Mouse (Mus musculus): ENCODE data around the gene Capza1. TPM values are rescaled to one million over a fixed set of nuclear protein-coding genes. Genes with fewer than 3 reads are reported as not detected.

Gene Capza1
- 275 TPM for polyA plus RNA-seq (2014; fragmentation: Illumina TruSeq; extraction: RNeasy Lipid Tissue Mini Kit (QIAGEN cat#74804))

DNA sequence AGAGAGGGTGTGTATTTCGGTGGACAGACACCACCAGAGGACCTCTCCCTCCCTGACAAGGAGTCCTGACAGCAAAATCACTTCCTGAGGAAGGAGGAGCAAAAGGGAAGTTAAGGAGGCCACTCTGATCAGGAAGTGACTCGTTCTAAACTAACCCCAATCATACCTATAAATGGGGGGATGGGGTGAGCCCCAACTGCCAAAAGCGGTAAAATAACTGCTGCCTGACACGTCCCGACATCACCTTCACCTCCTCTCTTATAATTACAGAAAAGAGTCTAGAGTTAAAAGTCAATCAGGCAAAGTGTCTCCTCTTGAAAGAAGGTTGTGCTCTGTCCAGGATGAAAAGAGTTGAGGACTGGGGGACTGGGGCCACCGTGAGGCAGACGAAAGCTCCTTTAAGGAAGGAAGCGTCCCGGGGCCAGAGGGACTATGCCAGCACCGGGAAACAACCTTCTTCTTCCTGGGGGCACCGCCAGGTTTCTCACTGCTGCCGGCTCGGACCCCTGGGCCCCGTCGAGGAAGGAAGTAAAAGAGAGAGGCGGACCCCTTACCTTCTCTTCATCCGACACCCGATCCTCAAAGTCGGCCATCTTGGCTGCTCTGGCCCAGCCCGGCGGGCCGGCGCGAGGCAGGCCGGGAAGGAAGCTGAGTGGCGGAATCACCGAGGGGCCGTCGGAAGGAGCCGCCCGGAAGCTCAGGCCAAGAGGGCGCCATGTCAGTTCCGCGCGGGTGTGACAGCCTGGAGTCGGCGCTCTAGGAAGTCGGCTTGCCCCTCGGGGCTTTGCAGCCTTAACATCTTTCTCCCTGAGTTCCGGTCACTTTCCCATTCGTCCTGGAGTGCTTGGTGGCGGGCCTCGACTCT lies at the start of gene Capza1, which contains the start of gene St7l:
Gene Capza1 (minus strand): TSS at position 720 of the 865 bp plus-strand sequence.
Gene St7l (plus strand): TSS at position 220 of the 865 bp plus-strand sequence.

DNA sequence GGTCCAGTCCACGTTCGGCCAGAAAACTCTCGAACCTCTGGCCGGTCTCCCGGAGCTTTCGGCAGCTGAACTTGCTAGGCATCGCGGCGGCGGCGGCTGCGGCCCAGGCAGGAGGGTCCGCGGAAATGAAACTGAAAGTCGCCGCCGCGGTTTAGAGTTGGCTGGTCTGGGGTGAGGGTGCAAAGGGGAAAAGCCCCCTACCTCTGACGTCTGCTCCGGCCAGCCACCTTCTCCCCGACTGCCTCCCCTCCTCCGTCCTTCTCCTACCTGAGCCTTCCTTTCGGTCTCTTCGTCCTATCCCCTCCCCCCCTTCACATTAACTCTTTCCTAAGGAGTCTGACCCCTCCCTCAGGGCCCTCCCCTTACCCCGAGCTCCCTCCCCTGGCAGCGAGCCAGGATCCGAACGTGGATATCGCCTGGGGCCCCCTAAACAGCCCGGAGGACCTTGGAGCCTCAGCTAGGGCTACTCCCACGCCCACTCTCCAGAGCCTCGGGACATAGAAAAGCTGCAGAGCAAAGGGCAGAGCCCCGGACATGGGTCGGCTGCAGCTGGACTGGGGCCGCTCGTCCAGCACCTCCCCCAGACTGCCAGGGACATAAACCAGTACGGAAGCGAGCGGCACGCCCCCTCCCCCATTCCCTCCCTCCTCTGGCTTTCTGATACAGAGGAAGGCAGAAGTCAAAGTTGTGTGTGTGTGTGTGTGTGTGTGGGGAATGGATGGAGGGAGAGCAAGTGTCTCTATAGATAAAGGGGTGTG lies 46.1 kb downstream of the Capza1 start, which contains the start of gene Mov10:
Gene Mov10 (minus strand): TSS at position 573 of the 758 bp plus-strand sequence.

DNA sequence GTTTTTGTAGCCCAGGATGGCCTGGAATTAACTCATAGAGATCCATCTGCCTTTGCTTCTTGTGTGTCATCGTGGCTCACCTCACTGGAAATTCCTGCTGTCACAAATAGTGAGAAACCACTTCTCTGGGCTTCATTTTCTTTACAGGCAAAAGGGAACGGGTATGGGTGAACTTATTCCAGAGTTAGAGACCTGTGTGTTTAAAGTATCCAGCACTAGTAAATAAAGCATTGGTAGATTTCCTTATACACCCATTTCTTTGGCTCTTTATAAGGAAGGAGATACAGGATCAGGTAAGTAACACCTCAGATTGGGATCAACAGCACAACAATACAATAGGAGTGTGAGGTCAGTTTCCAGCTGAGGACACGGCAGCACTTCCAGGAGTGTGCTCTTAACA lies 76.2 kb downstream of the Capza1 start, which contains the start of gene Rhoc:
Gene Rhoc (plus strand): TSS at position 301 of the 400 bp plus-strand sequence.

DNA sequence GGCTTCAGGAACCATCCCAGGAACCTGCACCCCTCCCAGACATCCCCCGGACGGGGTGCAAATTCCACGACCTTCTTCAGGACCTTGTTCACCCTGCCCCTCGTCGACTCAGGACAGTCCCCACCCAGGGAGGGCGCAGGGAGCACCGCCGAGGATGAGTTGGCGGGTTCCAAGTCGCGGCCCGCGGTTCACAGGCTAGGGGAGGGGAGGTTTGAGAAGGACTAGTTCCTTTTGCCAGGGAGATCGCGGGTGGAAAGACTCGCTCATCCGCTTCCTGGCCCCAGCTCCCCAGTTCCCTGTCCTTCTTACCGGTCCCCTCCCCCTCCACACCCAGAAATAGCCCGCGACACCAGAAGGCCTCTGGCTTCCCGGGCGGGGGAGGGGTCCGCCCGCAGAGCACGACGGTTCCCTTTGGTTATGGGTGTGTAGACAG lies 82.8 kb downstream of the Capza1 start, which contains the start of gene Fam19a3:
Gene Fam19a3 (minus strand): TSS at position 370 of the 433 bp plus-strand sequence.

DNA sequence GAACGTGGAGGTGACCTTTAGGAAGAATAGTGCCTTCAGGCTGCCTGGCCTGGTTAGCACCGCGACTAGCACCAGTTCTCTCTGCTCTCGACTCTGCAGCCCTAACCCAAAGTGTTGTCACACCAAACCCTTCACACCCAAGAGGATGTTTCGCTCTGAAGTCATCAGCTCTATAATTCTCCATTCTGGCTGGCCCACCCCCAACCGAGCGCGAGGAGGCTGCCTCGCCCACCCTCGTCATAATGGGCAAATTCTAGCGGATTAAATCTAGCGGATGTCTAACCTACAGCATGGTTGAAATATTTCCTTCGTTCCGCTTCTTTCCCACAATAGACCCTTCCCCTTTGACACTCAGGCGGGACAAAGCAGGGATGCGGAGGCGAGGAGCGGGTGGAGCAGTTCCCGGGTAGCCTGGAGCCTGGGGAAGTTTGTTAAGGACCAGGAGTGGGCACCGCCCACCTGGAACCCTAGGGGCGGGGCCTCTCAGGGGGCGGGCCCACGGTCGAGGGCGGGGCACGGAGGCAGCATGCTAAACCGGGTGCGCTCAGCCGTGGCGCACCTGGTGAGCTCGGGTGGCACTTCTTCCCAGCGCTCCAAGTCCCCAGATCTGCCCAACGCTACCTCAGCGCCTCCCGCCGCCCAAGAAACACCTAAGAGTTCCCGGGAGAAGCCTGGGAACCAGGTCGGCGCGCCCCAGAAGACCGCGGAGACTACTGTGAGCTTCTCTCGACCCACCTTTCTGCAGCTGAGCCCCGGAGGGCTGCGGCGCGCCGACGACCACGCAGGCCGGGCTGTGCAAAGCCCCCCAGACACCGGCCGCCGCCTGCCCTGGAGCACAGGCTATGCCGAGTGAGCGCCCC lies 83.5 kb downstream of the Capza1 start, which contains the start of gene Ppm1j:
Gene Ppm1j (plus strand): TSS at position 496 of the 860 bp plus-strand sequence.

Other genes with a start within 250 kb of the Capza1 start
- 90.7 TPM for gene Slc16a1, start 225.8 kb downstream of the Capza1 start, polyA plus RNA-seq (2014; fragmentation: Illumina TruSeq; extraction: RNeasy Lipid Tissue Mini Kit (QIAGEN cat#74804))
- gene Ppm1j, start 83.4 kb downstream of the Capza1 start, polyA plus RNA-seq (2014; fragmentation: Illumina TruSeq; extraction: RNeasy Lipid Tissue Mini Kit (QIAGEN cat#74804)): not detected
- not detected for gene Fam19a3, start 82.7 kb downstream of the Capza1 start, polyA plus RNA-seq (2014; fragmentation: Illumina TruSeq; extraction: RNeasy Lipid Tissue Mini Kit (QIAGEN cat#74804))
- gene Rhoc, start 76.1 kb downstream of the Capza1 start, polyA plus RNA-seq (2014; fragmentation: Illumina TruSeq; extraction: RNeasy Lipid Tissue Mini Kit (QIAGEN cat#74804)): 16.5 TPM
- 1.4 TPM for gene Mov10, start 45.9 kb downstream of the Capza1 start, polyA plus RNA-seq (2014; fragmentation: Illumina TruSeq; extraction: RNeasy Lipid Tissue Mini Kit (QIAGEN cat#74804))
- 85.1 TPM for gene St7l, start 500 bp downstream of the Capza1 start, polyA plus RNA-seq (2014; fragmentation: Illumina TruSeq; extraction: RNeasy Lipid Tissue Mini Kit (QIAGEN cat#74804))
- gene Wnt2b, start 97.4 kb upstream of the Capza1 start, polyA plus RNA-seq (2014; fragmentation: Illumina TruSeq; extraction: RNeasy Lipid Tissue Mini Kit (QIAGEN cat#74804)): 25.6 TPM
- gene Cttnbp2nl, start 188.6 kb upstream of the Capza1 start, polyA plus RNA-seq (2014; fragmentation: Illumina TruSeq; extraction: RNeasy Lipid Tissue Mini Kit (QIAGEN cat#74804)): 53.9 TPM
- not detected for gene 4930564D02Rik, start 202.3 kb upstream of the Capza1 start, polyA plus RNA-seq (2014; fragmentation: Illumina TruSeq; extraction: RNeasy Lipid Tissue Mini Kit (QIAGEN cat#74804))